Mouse (Mus musculus) ES-E14 (cell line): Measurements from ENCODE around the gene A830018L16Rik. TPM values are rescaled to one million over a fixed set of nuclear protein-coding genes. Genes with fewer than 3 reads are reported as not detected.
"Not testable (repeated sequence)": the region's sequence is repeated elsewhere in the genome, so short reads cannot be mapped to it uniquely, and the experiment has no call there.

Experiments used
- DNase-seq: peaks from one replicate; pipeline ENCODE4 v3.0.0-alpha.2; 2013; ENCODE audit warnings: low read depth, low spot score
- H3K27ac ChIP-seq: 2 replicates; pipeline ENCODE4 v1.5.1; 2012; ENCODE audit warnings: low read depth, mild to moderate bottlenecking, low read length, moderate library complexity, mixed read lengths; ENCODE audit not compliant: poor library complexity, insufficient read depth, severe bottlenecking
- H3K36me3 ChIP-seq: 2 replicates; pipeline ENCODE4 v1.6.1; 2012; ENCODE audit warnings: mild to moderate bottlenecking, low read length, moderate library complexity, mixed read lengths; ENCODE audit not compliant: control insufficient read depth, poor library complexity, insufficient read depth, severe bottlenecking
- H3K4me1 ChIP-seq, 2 experiments: fragments of 150-350 bp in 1 of 2; sonication (generic) in 1 of 2; 2 replicates each; pipeline ENCODE4 v1.6.1; 2012; ENCODE audit warnings: low read length in 2 of 2, mild to moderate bottlenecking in 1 of 2, mixed read lengths in 1 of 2; ENCODE audit not compliant: control insufficient read depth in 2 of 2, insufficient read depth in 2 of 2, poor library complexity in 1 of 2
- H3K4me3 ChIP-seq, 2 experiments: fragments of 150-350 bp in 1 of 2; sonication (generic) in 1 of 2; 2 replicates each; pipeline ENCODE4 v1.5.1; 2012; ENCODE audit warnings: low read length in 2 of 2, low read depth in 1 of 2, mild to moderate bottlenecking in 1 of 2, mixed read lengths in 1 of 2; ENCODE audit not compliant: insufficient read depth in 1 of 2, poor library complexity in 1 of 2, severe bottlenecking in 1 of 2
- H3K9ac ChIP-seq: 2 replicates; pipeline ENCODE4 v1.6.1; 2012; ENCODE audit warnings: low read depth, mild to moderate bottlenecking, low read length, mixed read lengths; ENCODE audit not compliant: poor library complexity, insufficient read depth, severe bottlenecking
- H3K9me3 ChIP-seq: fragments of 150-350 bp; sonication (generic); 2 replicates; pipeline ENCODE4 v1.6.1; 2012; ENCODE audit warnings: low read depth, mild to moderate bottlenecking, low read length; ENCODE audit not compliant: control insufficient read depth, insufficient read depth
- CHD2 ChIP-seq: IDR thresholded peaks from 2 replicates; pipeline ENCODE4 v1.6.1; 2014; ENCODE audit warnings: mild to moderate bottlenecking, low read depth, low read length, inconsistent platforms
- HCFC1 ChIP-seq: IDR thresholded peaks from 2 replicates; pipeline ENCODE4 v1.6.1; 2012; ENCODE audit warnings: low read length, inconsistent platforms, borderline replicate concordance; ENCODE audit not compliant: insufficient read depth
- MAFK ChIP-seq: IDR thresholded peaks from 2 replicates; pipeline ENCODE4 v1.6.1; 2014; ENCODE audit warnings: mild to moderate bottlenecking, low read depth, low read length, inconsistent platforms; ENCODE audit not compliant: insufficient read depth
- ZC3H11A ChIP-seq: IDR thresholded peaks from 2 replicates; pipeline ENCODE4 v1.6.1; 2012; ENCODE audit warnings: low read depth, mild to moderate bottlenecking, inconsistent platforms, low read length, borderline replicate concordance
- ZNF384 ChIP-seq: IDR thresholded peaks from 2 replicates; pipeline ENCODE4 v1.6.1; 2012; ENCODE audit warnings: low read depth, low read length, inconsistent platforms
- in situ Hi-C, 2 experiments: fragments of 600-800 bp; cut with MboI; formaldehyde crosslinking; loops; one replicate each; pipeline ENCODE4 v1.15.1; 2025; ENCODE audit warnings: low sequenced_read_pairs in 2 of 2, inconsistent platforms in 1 of 2; ENCODE audit not compliant: unreplicated experiment in 2 of 2
- total RNA-seq: library from RNA; depleted of rRNA; stranded (reverse); fragments of 300-350 nt; gene quantifications from 2 replicates; pipeline ENCODE4 v1.2.3, GENCODE M21; 2012

Gene A830018L16Rik
- total RNA-seq, 1 experiment = 2.1 TPM

- no peak overlapping the region for H3K4me3 ChIP-seq
- no peak overlapping the region for H3K27ac ChIP-seq
- H3K9me3 ChIP-seq = no peaks in the 10 kb centered on the region
- DNase-seq = no peak
- H3K9ac ChIP-seq = no peak overlapping the region
- H3K4me1 ChIP-seq = peaks cover 0 to 4% of the 10 kb centered on the region in 2 experiments; a peak in 3 of 4 replicates
- in situ Hi-C loops = no loop called here
- no peak for TF ChIP-seq MAFK
- no peaks in the 10 kb centered on the region for H3K36me3 ChIP-seq
Measured at GRCm38 (mm10) chr1:11458353-11458752, 44.4 kb downstream of the A830018L16Rik start.

DNA sequence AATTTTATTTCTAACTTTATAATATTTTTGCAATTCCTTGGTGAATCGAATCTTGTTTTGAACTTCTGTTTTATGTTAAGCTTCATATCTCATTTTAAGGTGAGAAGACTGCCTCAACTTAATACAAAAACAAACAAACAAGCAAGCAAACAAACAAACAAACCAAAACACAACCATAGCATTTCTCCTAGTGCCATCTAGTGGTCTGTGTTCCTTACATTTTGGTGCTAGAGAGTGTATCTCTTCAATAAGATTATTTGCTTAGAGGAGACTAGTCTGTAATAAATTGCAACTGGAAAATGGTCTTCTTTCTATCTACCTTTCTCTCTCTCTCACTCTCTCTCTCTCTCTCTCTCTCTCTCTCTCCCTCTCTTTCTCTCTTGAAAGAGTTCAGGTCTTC is 52.4 kb downstream of the A830018L16Rik start:
- TF ChIP-seq HCFC1 = no peak
- no peak overlapping the region for H3K4me3 ChIP-seq
- peak overlapping the region; percentile 91; the same call in 1 of the 2 replicates for H3K27ac ChIP-seq
- no peaks in the 10 kb centered on the region for H3K9me3 ChIP-seq
- peaks cover 4 to 8% of the 10 kb centered on the region in 2 experiments; a peak in 3 of 4 replicates for H3K4me1 ChIP-seq
- no peaks in the 10 kb centered on the region for H3K36me3 ChIP-seq
- in situ Hi-C loops = no loop called here
- H3K9ac ChIP-seq = no peak overlapping the region
- DNase-seq = peak; percentile 16

DNA sequence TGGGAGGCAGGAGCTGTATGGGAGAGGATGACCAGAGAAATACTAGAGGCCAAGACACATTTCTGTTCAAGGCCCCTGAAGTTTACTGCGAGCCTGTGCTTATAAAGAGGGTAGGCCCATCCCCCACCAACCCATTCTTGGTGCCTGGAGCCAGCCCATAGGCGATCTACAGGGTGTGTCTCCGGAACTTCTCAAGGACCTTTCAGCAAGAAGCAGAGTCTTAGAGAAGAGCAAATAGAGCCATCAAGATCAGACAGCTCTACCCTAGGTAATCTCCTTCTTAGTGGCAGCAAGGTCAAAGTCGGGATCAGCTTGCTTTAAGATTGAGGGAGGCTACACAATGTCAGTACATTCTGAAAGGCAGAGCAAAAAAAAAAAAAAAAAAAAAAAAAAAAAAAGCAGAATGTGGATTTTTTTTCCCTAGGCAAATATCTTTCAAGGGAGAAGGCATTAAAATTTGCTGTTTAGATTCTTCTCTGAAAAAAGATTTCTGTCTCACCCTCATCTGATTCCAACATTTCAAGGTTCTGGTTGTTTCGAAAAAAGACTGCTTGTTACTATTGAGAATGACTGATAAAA is 53.2 kb downstream of the A830018L16Rik start:
- Histone ChIP-seq H3K9me3 (no peaks in the 10 kb centered on the region), H3K4me3 (no peak overlapping the region), H3K27ac (peak overlapping the region; percentile 91), H3K36me3 (no peaks in the 10 kb centered on the region), H3K9ac (0 out of 2 replicates have a peak overlapping the region, but pooled peaks have one; percentile 56), H3K4me1 (peaks cover 0 to 8% of the 10 kb centered on the region in 2 experiments; a peak in 1 of 4 replicates)
- TF ChIP-seq ZC3H11A = no peak
- TF ChIP-seq CHD2 = peak; percentile 65; the same call in 1 of the 2 replicates
- TF ChIP-seq MAFK = no peak
- TF ChIP-seq HCFC1 = no peak
- peak; percentile 97 for TF ChIP-seq ZNF384
- in situ Hi-C loops = no loop called here
- peak; percentile 76 for DNase-seq

DNA sequence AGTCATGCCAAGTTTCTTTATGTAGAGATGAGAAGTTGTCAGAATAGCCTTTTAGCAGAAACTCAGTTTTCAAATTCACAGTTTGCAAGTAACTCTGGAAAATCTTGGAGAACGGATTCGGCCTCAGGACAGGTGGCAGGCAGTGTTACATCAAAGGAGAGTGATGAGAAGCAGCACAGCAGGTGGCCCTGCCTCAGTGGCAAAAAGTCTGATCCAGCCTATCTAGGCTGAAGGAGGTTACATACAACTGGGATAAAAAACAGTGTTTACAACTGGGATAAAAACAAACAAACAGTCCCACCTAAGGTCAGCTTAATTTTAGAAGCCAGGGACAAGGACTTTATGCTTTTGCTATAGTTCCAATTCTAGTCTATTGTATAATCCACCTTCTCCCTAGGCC is 79.0 kb downstream of the A830018L16Rik start:
- in situ Hi-C loops = no loop called here
- peak; percentile 35 for DNase-seq
- H3K4me3 ChIP-seq = no peak overlapping the region
- H3K27ac ChIP-seq = no peak overlapping the region
- no peak for TF ChIP-seq ZC3H11A
- TF ChIP-seq ZNF384 = no peak
- no peak for TF ChIP-seq HCFC1
- H3K4me1 ChIP-seq = no peaks in the 10 kb centered on the region
- H3K9me3 ChIP-seq = no peaks in the 10 kb centered on the region; the same call in 1 of the 2 replicates
- no peak overlapping the region for H3K9ac ChIP-seq
- no peaks in the 10 kb centered on the region for H3K36me3 ChIP-seq

DNA sequence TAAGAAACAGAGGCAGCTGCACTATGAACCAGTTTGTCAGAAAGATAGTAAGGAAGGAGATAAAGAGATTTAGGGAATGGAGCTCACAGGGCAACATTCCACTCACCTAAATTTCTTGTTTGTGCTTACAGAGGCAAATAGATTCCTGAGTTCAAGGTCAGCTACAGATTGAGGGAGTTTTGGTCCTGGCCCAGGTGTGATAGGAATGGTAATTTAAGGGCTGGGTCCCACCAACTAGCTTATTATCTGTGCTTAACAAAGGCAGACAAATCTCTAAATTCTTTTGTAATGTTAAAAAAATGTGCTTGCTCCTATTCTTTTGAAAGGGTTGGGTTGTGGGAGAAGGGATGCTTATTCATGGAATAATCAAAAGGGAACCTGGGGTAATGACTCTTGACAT is 87.7 kb downstream of the A830018L16Rik start:
- Histone ChIP-seq H3K9me3 (no peaks in the 10 kb centered on the region), H3K4me3 (no peak overlapping the region), H3K36me3 (no peaks in the 10 kb centered on the region), H3K4me1 (peaks cover 4 to 14% of the 10 kb centered on the region in 2 experiments), H3K9ac (no peak overlapping the region; the same call in 1 of the 2 replicates), H3K27ac (peak overlapping the region; percentile 38; the same call in 1 of the 2 replicates)
- TF ChIP-seq HCFC1 (no peak), CHD2 (peak; percentile 35; the same call in 1 of the 2 replicates), MAFK (0 out of 2 replicates have a peak, but pooled peaks have one; percentile 44)
- peak; percentile 63 for DNase-seq
- in situ Hi-C loops = no loop called here

GRCm38 (mm10) chr1:11549810-11550209 is 135.9 kb downstream of the A830018L16Rik start:
- not testable (repeated sequence) for H3K36me3 ChIP-seq, H3K9ac ChIP-seq, H3K9me3 ChIP-seq, DNase-seq, H3K27ac ChIP-seq, H3K4me3 ChIP-seq, H3K4me1 ChIP-seq
- in situ Hi-C loops = loop anchor here in 1 of 2 experiments (25.0 kb wide), 1 partner anchor 713 kb away; no protein-coding TSS in a partner anchor
